Mouse (Mus musculus): ENCODE measurements around the gene Tmem25. TPM values are rescaled to one million over a fixed set of nuclear protein-coding genes. Genes with fewer than 3 reads are reported as not detected.

Gene Tmem25
- total RNA-seq (2023; ENCODE audit: inconsistent age) = 0.64 to 0.87 TPM (median 0.64 TPM) in 3 of 4 replicates, not detected in the other

DNA sequence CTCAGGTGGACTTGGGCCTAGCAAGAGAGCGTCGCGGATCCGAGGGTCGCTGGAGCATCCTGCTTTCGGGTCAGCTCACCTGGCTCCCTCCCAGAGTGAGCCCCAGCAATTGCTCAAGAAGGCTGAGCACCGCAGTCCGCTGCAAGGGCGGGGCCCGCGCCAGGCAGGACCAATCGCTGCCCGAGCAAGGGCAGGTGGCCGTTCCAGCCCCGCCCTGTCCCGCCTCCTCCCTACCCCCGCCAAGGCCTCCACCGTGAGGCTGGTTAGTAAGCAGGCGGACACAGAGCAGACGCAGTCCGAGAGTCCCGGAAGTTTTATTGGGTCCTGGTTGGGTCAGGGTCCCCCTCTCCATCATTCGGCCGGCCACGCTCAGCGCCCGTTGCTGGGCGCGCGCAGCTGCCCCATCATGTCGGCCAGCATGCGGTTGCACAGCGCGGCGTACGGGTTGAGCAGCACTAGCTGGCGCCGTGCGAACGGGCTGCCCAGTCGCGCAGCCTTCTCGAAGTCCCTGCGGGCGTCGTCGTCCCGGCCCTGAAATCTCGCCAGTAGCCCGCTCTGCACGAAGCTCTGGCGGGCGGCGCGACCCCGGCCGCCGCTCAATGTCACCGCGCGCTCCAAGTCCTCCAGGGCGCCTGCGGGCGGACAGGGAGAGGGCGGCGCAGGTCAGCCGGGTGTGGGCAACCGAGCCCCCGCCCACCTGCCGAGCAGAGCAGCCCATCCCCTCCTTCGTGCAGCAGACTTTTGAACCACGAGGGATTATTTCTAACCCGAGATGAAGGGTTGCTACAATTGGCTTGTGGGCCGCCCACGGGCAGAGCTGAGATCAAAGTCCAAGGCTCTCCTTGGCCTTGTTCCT lies at the start of gene Tmem25:
Gene Tmem25 (minus strand): TSS at position 206 of the 856 bp plus-strand sequence.

DNA sequence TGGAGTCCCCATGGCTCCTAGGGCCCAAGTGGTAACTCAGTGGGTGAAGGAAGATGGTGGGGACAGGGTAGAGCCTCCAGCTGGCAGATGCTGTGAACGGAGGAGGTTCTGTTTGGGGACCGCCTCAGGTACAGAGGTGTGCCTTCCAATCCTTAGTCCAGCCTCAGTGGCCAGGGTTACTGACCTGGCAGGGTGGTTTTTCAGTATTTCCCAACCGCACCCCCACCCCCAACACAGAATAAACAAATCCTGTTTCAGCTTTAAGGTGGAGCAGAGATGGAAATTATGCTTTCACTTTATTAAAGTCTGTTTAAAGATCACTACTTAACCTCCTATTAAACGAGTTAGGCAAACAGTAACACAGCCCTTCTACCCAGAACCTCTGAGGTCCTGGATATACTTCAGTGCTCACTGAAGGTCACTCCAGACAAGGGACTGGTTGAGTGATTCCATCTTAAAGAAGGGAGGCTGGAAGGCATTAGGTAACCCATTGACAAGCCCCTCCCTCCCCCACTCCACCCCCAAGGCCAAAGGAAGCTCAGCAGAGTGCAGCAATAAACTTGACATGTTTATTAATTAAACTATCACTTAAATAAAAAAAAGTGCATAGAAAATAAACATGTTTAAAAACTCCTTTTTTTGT lies 3.8 kb upstream of the Tmem25 start, which contains the start of gene Ttc36:
Gene Ttc36 (minus strand): TSS at position 265 of the 643 bp plus-strand sequence.

DNA sequence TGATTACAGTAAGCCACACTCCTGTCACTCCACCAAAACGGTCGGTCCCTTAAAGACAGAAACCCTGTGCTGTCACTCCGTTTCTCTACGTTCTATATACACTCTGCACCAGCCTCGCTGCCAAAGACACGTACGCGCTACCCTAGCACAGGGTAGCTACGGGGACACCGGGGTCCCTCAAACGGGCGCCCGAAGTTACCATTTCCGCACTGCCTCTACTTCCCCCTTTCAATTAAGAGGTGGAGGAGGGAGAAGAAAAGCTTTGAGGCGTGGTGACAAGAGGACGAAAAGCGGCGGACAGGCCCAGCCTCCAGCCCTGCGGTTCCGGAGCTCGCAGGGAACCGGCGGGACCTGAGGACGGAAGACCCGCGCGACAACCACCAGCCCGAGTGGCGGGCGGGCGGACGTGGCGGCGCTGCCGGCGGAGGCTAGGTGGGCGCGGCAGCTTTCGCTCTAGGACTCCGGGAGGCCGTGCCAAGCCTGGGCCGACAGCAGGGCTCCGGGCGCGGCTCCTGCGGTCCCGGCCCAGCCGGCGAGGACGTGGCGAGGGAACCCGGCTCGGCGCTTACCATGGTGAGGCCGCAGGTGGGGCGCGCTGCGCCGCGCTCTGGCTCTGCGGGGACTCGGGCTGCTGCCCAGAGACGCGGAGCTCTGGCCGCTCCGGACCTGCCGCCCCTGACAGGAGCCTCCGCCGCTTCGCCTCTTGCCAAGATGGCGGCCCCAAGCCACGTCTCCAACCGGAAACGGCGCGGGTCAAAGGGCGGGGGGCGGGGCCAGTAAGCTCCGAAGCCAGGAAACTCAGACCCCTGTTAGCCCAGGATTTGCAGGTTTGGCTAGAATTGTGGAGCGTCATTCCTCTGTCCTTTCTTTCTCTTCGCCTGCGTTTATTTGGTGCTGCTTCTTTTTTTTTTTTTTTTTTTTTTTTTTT lies 31.7 kb downstream of the Tmem25 start, which contains the start of the genes Arcn1 and Ift46:
Gene Arcn1 (minus strand): TSS at position 745 of the 928 bp plus-strand sequence.
Gene Ift46 (plus strand): TSS at position 808 of the 928 bp plus-strand sequence.

Other genes with a start within 250 kb of the Tmem25 start
- 281 to 310 TPM (median 298 TPM) in 4 replicates for gene Cxcr5, start 237.4 kb downstream of the Tmem25 start, total RNA-seq (2023; ENCODE audit: inconsistent age)
- gene Ddx6, start 194.4 kb downstream of the Tmem25 start, total RNA-seq (2023; ENCODE audit: inconsistent age) = 282 to 309 TPM (median 299 TPM) in 4 replicates
- gene Treh, start 126.1 kb downstream of the Tmem25 start, total RNA-seq (2023; ENCODE audit: inconsistent age) = not detected in 4 replicates
- 0.48 to 0.63 TPM in 2 of 4 replicates, not detected in the others for gene Phldb1, start 64.1 kb downstream of the Tmem25 start, total RNA-seq (2023; ENCODE audit: inconsistent age)
- gene Arcn1, start 31.5 kb downstream of the Tmem25 start, total RNA-seq (2023; ENCODE audit: inconsistent age) = 126 to 143 TPM (median 137 TPM) in 4 replicates
- 55.0 to 66.8 TPM (median 59.2 TPM) in 4 replicates for gene Ift46, start 31.4 kb downstream of the Tmem25 start, total RNA-seq (2023; ENCODE audit: inconsistent age)
- gene Ttc36, start 3.8 kb upstream of the Tmem25 start, total RNA-seq (2023; ENCODE audit: inconsistent age) = 3.3 to 6.1 TPM (median 4.9 TPM) in 4 replicates
- 109 to 145 TPM (median 140 TPM) in 4 replicates for gene Kmt2a, start 82.0 kb upstream of the Tmem25 start, total RNA-seq (2023; ENCODE audit: inconsistent age)
- gene Atp5l, start 121.4 kb upstream of the Tmem25 start, total RNA-seq (2023; ENCODE audit: inconsistent age) = 137 to 172 TPM (median 149 TPM) in 4 replicates
- 81.6 to 97.6 TPM (median 87.8 TPM) in 4 replicates for gene Ube4a, start 166.3 kb upstream of the Tmem25 start, total RNA-seq (2023; ENCODE audit: inconsistent age)
- 1.1 to 4.0 TPM (median 2.6 TPM) in 4 replicates for gene Cd3g, start 181.1 kb upstream of the Tmem25 start, total RNA-seq (2023; ENCODE audit: inconsistent age)
- 0.99 to 5.0 TPM (median 2.6 TPM) in 4 replicates for gene Cd3d, start 182.5 kb upstream of the Tmem25 start, total RNA-seq (2023; ENCODE audit: inconsistent age)
- gene Cd3e, start 210.3 kb upstream of the Tmem25 start, total RNA-seq (2023; ENCODE audit: inconsistent age) = 2.4 to 5.5 TPM (median 3.6 TPM) in 4 replicates
- 0.27 to 1.1 TPM (median 0.77 TPM) in 4 replicates for gene Mpzl2, start 240.5 kb upstream of the Tmem25 start, total RNA-seq (2023; ENCODE audit: inconsistent age)